Mouse (Mus musculus): ENCODE results near the gene Dgkq.

DNA sequence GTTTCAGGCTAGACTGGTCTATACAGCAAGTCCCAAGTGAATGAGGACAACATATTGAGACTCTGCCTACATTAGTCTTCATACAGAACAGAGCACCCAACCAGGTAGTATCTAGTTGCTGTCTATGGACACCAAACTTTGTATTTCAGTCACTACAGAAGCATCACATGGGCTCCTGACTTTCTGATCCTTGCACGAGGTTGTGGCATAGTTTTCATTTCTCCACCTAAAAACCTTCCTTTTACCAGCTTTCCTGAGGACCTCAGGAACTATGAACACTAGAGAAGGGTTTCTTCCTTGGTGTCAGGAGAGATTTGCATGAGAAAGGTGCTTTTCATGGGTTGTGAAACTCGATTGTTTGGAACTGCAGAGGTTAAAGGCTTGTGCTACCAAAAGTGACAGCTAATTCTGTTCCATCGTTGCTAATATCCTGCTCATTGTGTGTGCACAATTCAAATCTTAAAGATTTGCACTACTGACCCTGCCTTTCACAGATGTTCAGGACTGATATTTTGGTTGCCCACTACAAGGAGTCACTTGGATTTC, 1.0 kb downstream of the Dgkq start:
- TF ChIP-seq CTCF (conservative IDR thresholded peaks at IDR 0.05; ENCODE audit: low read length) (no peak), NANOG (IDR thresholded peaks at IDR 0.05; ENCODE audit: borderline replicate concordance, low read length) (peak; percentile 37; the same call in 1 of the 2 replicates), POU5F1 (IDR thresholded peaks at IDR 0.05; ENCODE audit: borderline replicate concordance, low read length) (peak; percentile 56; the same call in 1 of the 2 replicates)

Measured in E14TG2a.4 (cell line).